Mouse (Mus musculus) G1E (cell line): ENCODE measurements around the gene Smyd4. TPM values are rescaled to one million over a fixed set of nuclear protein-coding genes. Genes with fewer than 3 reads are reported as not detected.

Experiments used
- ATAC-seq: 2 replicates; pipeline ENCODE4 v1.8.0; 2016; ENCODE audit warnings: mild to moderate bottlenecking; ENCODE audit not compliant: insufficient number of reproducible peaks, poor library complexity, low FRiP score, severe bottlenecking; ENCODE audit errors: extremely low read depth
- DNase-seq: peaks from one replicate; pipeline ENCODE4 v3.0.0; 2012; ENCODE audit warnings: low spot score
- H3K27me3 ChIP-seq: 2 replicates; pipeline ENCODE4 v1.6.1; 2012; ENCODE audit warnings: mild to moderate bottlenecking, low read length, inconsistent platforms; ENCODE audit not compliant: insufficient read depth
- H3K36me3 ChIP-seq: replicated peaks from 2 replicates; pipeline ENCODE3; 2012; ENCODE audit warnings: mild to moderate bottlenecking, inconsistent platforms
- H3K4me1 ChIP-seq: 2 replicates; pipeline ENCODE4 v1.6.1; 2012; ENCODE audit warnings: low read depth, low read length, inconsistent platforms, mixed read lengths; ENCODE audit not compliant: insufficient read depth
- H3K4me3 ChIP-seq: 2 replicates; pipeline ENCODE4 v1.5.1; 2012; ENCODE audit warnings: low read depth, mild to moderate bottlenecking, inconsistent platforms, low read length, moderate library complexity, mixed read lengths
- H3K9me3 ChIP-seq: replicated peaks from 2 replicates; pipeline ENCODE4 v1.6.1; 2012; ENCODE audit warnings: inconsistent platforms
- CTCF ChIP-seq: IDR thresholded peaks from 2 replicates; pipeline ENCODE4 v1.5.1; 2012; ENCODE audit warnings: low read depth, low read length, inconsistent platforms, mixed read lengths
- GATA1 ChIP-seq: IDR thresholded peaks from 2 replicates; pipeline ENCODE4 v1.6.1; 2012; ENCODE audit warnings: borderline replicate concordance, low read length, inconsistent platforms, mixed read lengths
- GATA2 ChIP-seq: IDR thresholded peaks from 2 replicates; pipeline ENCODE4 v1.6.1; 2012; ENCODE audit warnings: low read depth, low read length, inconsistent platforms, borderline replicate concordance
- POLR2AphosphoS5 ChIP-seq: IDR thresholded peaks from 2 replicates; pipeline ENCODE4 v1.6.1; 2012; ENCODE audit warnings: low read depth, low read length, inconsistent platforms; ENCODE audit not compliant: insufficient replicate concordance
- TAL1 ChIP-seq: conservative IDR thresholded peaks from 2 replicates; pipeline ENCODE4 v1.6.1; 2012; ENCODE audit warnings: low read depth, low read length, inconsistent platforms, mixed read lengths
- polyA plus RNA-seq: library from polyadenylated mRNA; stranded (reverse); fragments of >175 nt; gene quantifications from 2 replicates; pipeline ENCODE4 v1.2.3, GENCODE M21; 2012
- total RNA-seq, 2 experiments: library from RNA; stranded (forward) in 1 of 2; stranded (reverse) in 1 of 2; fragments of 200-1000 nt in 1 of 2; fragments of >200 nt in 1 of 2; fragmentation: Nextera tagmentation in 1 of 2; gene quantifications; 2 replicates each; pipeline ENCODE4 v1.2.3; 2014 to 2017

The Smyd4 gene
- total and polyA plus RNA-seq, 3 experiments = 1.1 to 15.0 (median 12.4) TPM

GRCm38 (mm10) chr11:75450936-75451335 lies 102.7 kb downstream of the Smyd4 start:
- Histone ChIP-seq H3K4me3 (peak overlapping the region; percentile 68; the same call in 1 of the 2 replicates), H3K9me3 (no peaks in the 10 kb centered on the region), H3K27me3 (no peaks in the 10 kb centered on the region), H3K36me3 (peaks cover 73% of the 10 kb centered on the region), H3K4me1 (peaks cover 79% of the 10 kb centered on the region)
- TF ChIP-seq GATA1 (no peak), CTCF (no peak), TAL1 (no peak), POLR2AphosphoS5 (no peak), GATA2 (no peak)
- DNase-seq (no peak), ATAC-seq (no peak)

GRCm38 (mm10) chr11:75452081-75452480 lies 103.8 kb downstream of the Smyd4 start:
- Histone ChIP-seq H3K9me3 (no peaks in the 10 kb centered on the region), H3K4me3 (peak overlapping the region; percentile 68; the same call in 1 of the 2 replicates), H3K27me3 (no peaks in the 10 kb centered on the region), H3K36me3 (peaks cover 62% of the 10 kb centered on the region), H3K4me1 (peaks cover 89% of the 10 kb centered on the region)
- no peak for DNase-seq
- TF ChIP-seq TAL1 = no peak
- TF ChIP-seq GATA2 = no peak
- no peak for TF ChIP-seq POLR2AphosphoS5
- no peak for TF ChIP-seq GATA1
- no peak for ATAC-seq

- Histone ChIP-seq H3K27me3 (no peaks in the 10 kb centered on the region), H3K4me3 (peak overlapping the region; percentile 74; the same call in 1 of the 2 replicates), H3K9me3 (no peaks in the 10 kb centered on the region), H3K4me1 (peaks cover 94% of the 10 kb centered on the region), H3K36me3 (peaks cover 53% of the 10 kb centered on the region)
- no peak for DNase-seq
- no peak for ATAC-seq
- no peak for TF ChIP-seq POLR2AphosphoS5
- TF ChIP-seq TAL1 = no peak
- no peak for TF ChIP-seq GATA1
- no peak for TF ChIP-seq CTCF
- TF ChIP-seq GATA2 = no peak
Observed at GRCm38 (mm10) chr11:75452812-75453557, 104.8 kb downstream of the Smyd4 start.

GRCm38 (mm10) chr11:75453991-75454930 lies 106.0 kb downstream of the Smyd4 start, which contains the start of gene Wdr81:
Wdr81 (minus strand) TSS chr11:75454717.
- Histone ChIP-seq H3K4me3 (peak within 1 kb of the TSS; percentile 74), H3K9me3 (no peaks in the 10 kb centered on the region), H3K4me1 (peaks cover 94% of the 10 kb centered on the region), H3K27me3 (no peaks in the 10 kb centered on the region), H3K36me3 (peaks cover 40% of the 10 kb centered on the region)
- DNase-seq = peak; percentile 82
- no peak for TF ChIP-seq TAL1
- TF ChIP-seq GATA1 = no peak
- TF ChIP-seq CTCF = no peak
- no peak for TF ChIP-seq POLR2AphosphoS5
- TF ChIP-seq GATA2 = no peak
- peak; percentile 66 for ATAC-seq

Other genes with a start within 250 kb of the Smyd4 start
- not detected in 2 replicates for gene Hic1, start 178.9 kb upstream of the Smyd4 start, total RNA-seq (2014; fragmentation: Nextera tagmentation)
- 0.05 TPM in 1 of 2 replicates, not detected in the other for gene Hic1, start 178.9 kb upstream of the Smyd4 start, total RNA-seq (2017)
- 0.22 and 0.29 TPM in 2 replicates for gene Hic1, start 178.9 kb upstream of the Smyd4 start, polyA plus RNA-seq
- 21.0 and 21.8 TPM in 2 replicates for gene Ovca2, start 169.6 kb upstream of the Smyd4 start, total RNA-seq (2014; fragmentation: Nextera tagmentation)
- 20.9 and 21.7 TPM in 2 replicates for gene Ovca2, start 169.6 kb upstream of the Smyd4 start, total RNA-seq (2017)
- 2.0 and 2.4 TPM in 2 replicates for gene Ovca2, start 169.6 kb upstream of the Smyd4 start, polyA plus RNA-seq
- gene Dph1, start 157.2 kb upstream of the Smyd4 start, total RNA-seq (2014; fragmentation: Nextera tagmentation) = 4.7 and 10.0 TPM in 2 replicates
- 6.1 and 8.7 TPM in 2 replicates for gene Dph1, start 157.2 kb upstream of the Smyd4 start, total RNA-seq (2017)
- gene Dph1, start 157.2 kb upstream of the Smyd4 start, polyA plus RNA-seq = 61.5 and 93.9 TPM in 2 replicates
- not detected in 2 replicates for gene Rtn4rl1, start 154.7 kb upstream of the Smyd4 start, total RNA-seq (2014; fragmentation: Nextera tagmentation)
- not detected in 2 replicates for gene Rtn4rl1, start 154.7 kb upstream of the Smyd4 start, total RNA-seq (2017)
- not detected in 2 replicates for gene Rtn4rl1, start 154.7 kb upstream of the Smyd4 start, polyA plus RNA-seq
- gene Rpa1, start 109 bp upstream of the Smyd4 start, total RNA-seq (2014; fragmentation: Nextera tagmentation) = 94.0 and 105 TPM in 2 replicates
- 284 and 317 TPM in 2 replicates for gene Rpa1, start 109 bp upstream of the Smyd4 start, total RNA-seq (2017)
- gene Rpa1, start 109 bp upstream of the Smyd4 start, polyA plus RNA-seq = 97.4 and 130 TPM in 2 replicates
- not detected in 2 replicates for gene Serpinf1, start 74.3 kb downstream of the Smyd4 start, total RNA-seq (2014; fragmentation: Nextera tagmentation)
- 0.38 TPM in 1 of 2 replicates, not detected in the other for gene Serpinf1, start 74.3 kb downstream of the Smyd4 start, total RNA-seq (2017)
- not detected in 2 replicates for gene Serpinf1, start 74.3 kb downstream of the Smyd4 start, polyA plus RNA-seq
- not detected in 2 replicates for gene Serpinf2, start 91.2 kb downstream of the Smyd4 start, total RNA-seq (2014; fragmentation: Nextera tagmentation)
- gene Serpinf2, start 91.2 kb downstream of the Smyd4 start, total RNA-seq (2017) = 0.33 and 0.41 TPM in 2 replicates
- gene Serpinf2, start 91.2 kb downstream of the Smyd4 start, polyA plus RNA-seq = 0.03 TPM in 1 of 2 replicates, not detected in the other
- gene Wdr81, start 106.3 kb downstream of the Smyd4 start, total RNA-seq (2014; fragmentation: Nextera tagmentation) = 6.3 and 12.3 TPM in 2 replicates
- gene Wdr81, start 106.3 kb downstream of the Smyd4 start, total RNA-seq (2017) = 15.0 and 17.4 TPM in 2 replicates
- 18.7 and 20.5 TPM in 2 replicates for gene Wdr81, start 106.3 kb downstream of the Smyd4 start, polyA plus RNA-seq
- 1.7 TPM in 1 of 2 replicates, not detected in the other for gene Tlcd2, start 113.3 kb downstream of the Smyd4 start, total RNA-seq (2014; fragmentation: Nextera tagmentation)
- 0.58 and 1.8 TPM in 2 replicates for gene Tlcd2, start 113.3 kb downstream of the Smyd4 start, total RNA-seq (2017)
- gene Tlcd2, start 113.3 kb downstream of the Smyd4 start, polyA plus RNA-seq = not detected in 2 replicates
- gene Prpf8, start 138.4 kb downstream of the Smyd4 start, total RNA-seq (2014; fragmentation: Nextera tagmentation) = 537 and 539 TPM in 2 replicates
- gene Prpf8, start 138.4 kb downstream of the Smyd4 start, total RNA-seq (2017) = 147 and 150 TPM in 2 replicates
- gene Prpf8, start 138.4 kb downstream of the Smyd4 start, polyA plus RNA-seq = 55.3 and 90.1 TPM in 2 replicates
- gene Rilp, start 161.7 kb downstream of the Smyd4 start, total RNA-seq (2014; fragmentation: Nextera tagmentation) = 1.1 and 1.2 TPM in 2 replicates
- 0.29 and 0.49 TPM in 2 replicates for gene Rilp, start 161.7 kb downstream of the Smyd4 start, total RNA-seq (2017)
- 0.18 and 0.25 TPM in 2 replicates for gene Rilp, start 161.7 kb downstream of the Smyd4 start, polyA plus RNA-seq
- gene Scarf1, start 165.1 kb downstream of the Smyd4 start, total RNA-seq (2014; fragmentation: Nextera tagmentation) = not detected in 2 replicates
- gene Scarf1, start 165.1 kb downstream of the Smyd4 start, total RNA-seq (2017) = 0.11 TPM in 1 of 2 replicates, not detected in the other
- 0.03 and 0.08 TPM in 2 replicates for gene Scarf1, start 165.1 kb downstream of the Smyd4 start, polyA plus RNA-seq
- gene Slc43a2, start 183.3 kb downstream of the Smyd4 start, total RNA-seq (2014; fragmentation: Nextera tagmentation) = 11.5 and 14.2 TPM in 2 replicates
- 3.8 and 4.2 TPM in 2 replicates for gene Slc43a2, start 183.3 kb downstream of the Smyd4 start, total RNA-seq (2017)
- gene Slc43a2, start 183.3 kb downstream of the Smyd4 start, polyA plus RNA-seq = 5.3 and 7.5 TPM in 2 replicates
- gene Pitpna, start 239.7 kb downstream of the Smyd4 start, total RNA-seq (2014; fragmentation: Nextera tagmentation) = 97.5 and 111 TPM in 2 replicates
- 33.0 and 43.2 TPM in 2 replicates for gene Pitpna, start 239.7 kb downstream of the Smyd4 start, total RNA-seq (2017)
- gene Pitpna, start 239.7 kb downstream of the Smyd4 start, polyA plus RNA-seq = 24.5 and 32.3 TPM in 2 replicates